Mouse (Mus musculus) forebrain, embryonic 13.5 days (tissue): Measurements from ENCODE around the gene Ric8b. TPM values are rescaled to one million over a fixed set of nuclear protein-coding genes. Genes with fewer than 3 reads are reported as not detected.

Source experiments
- ATAC-seq: fragments of 200-750 bp; cut with Nextera tagmentation; 2 replicates; pipeline ENCODE4 v1.8.0; 2017
- H3K27ac ChIP-seq: fragments of 300-500 bp; sonication (generic); 2 replicates; pipeline ENCODE4 v1.5.1; 2015; ENCODE audit warnings: inconsistent platforms, mild to moderate bottlenecking, moderate library complexity
- H3K27me3 ChIP-seq: fragments of 300-500 bp; sonication (generic); 2 replicates; pipeline ENCODE4 v1.6.1; 2015; ENCODE audit warnings: mild to moderate bottlenecking, inconsistent platforms
- H3K36me3 ChIP-seq: fragments of 300-500 bp; sonication (generic); 2 replicates; pipeline ENCODE4 v1.6.1; 2015; ENCODE audit warnings: mild to moderate bottlenecking, inconsistent platforms; ENCODE audit not compliant: poor library complexity, severe bottlenecking
- H3K4me1 ChIP-seq: fragments of 300-500 bp; sonication (generic); 2 replicates; pipeline ENCODE4 v1.6.1; 2015; ENCODE audit warnings: inconsistent platforms
- H3K4me2 ChIP-seq: fragments of 300-500 bp; sonication (generic); 2 replicates; pipeline ENCODE4 v1.6.1; 2015; ENCODE audit warnings: inconsistent platforms, mild to moderate bottlenecking, moderate library complexity
- H3K4me3 ChIP-seq: fragments of 300-500 bp; sonication (generic); 2 replicates; pipeline ENCODE4 v1.5.1; 2015; ENCODE audit warnings: mild to moderate bottlenecking, inconsistent platforms
- H3K9ac ChIP-seq: fragments of 300-500 bp; sonication (generic); 2 replicates; pipeline ENCODE4 v1.6.1; 2015; ENCODE audit warnings: mild to moderate bottlenecking, inconsistent platforms
- H3K9me3 ChIP-seq: fragments of 300-500 bp; sonication (generic); replicated peaks from 2 replicates; pipeline ENCODE4 v1.6.1; 2016; ENCODE audit warnings: inconsistent platforms
- WGBS: fragments of 180-500 bp; shearing (Covaris S2); methylation state at CpG from one replicate; pipeline ENCODE4 v1.1.7; 2015; 5-methylcytosine and 5-hydroxymethylcytosine counted together
- polyA plus RNA-seq: library from polyadenylated mRNA; unstranded; fragments of >200 nt; fragmentation: Nextera tagmentation; extraction: Ambion mirVana; gene quantifications from 2 replicates; pipeline ENCODE4 v1.2.1, GENCODE M21; 2015

Gene Ric8b
- polyA plus RNA-seq, 1 experiment from 2014 or later: 34.2 TPM

GRCm38 (mm10) chr10:84896941-84897930 lies 20.2 kb upstream of the Ric8b start:
- no peak overlapping the region for H3K9ac ChIP-seq
- 71% methylated on average over 9 of the region's 9 CpGs for WGBS
- H3K4me1 ChIP-seq: no peaks in the 10 kb centered on the region
- no peaks in the 10 kb centered on the region for H3K27me3 ChIP-seq
- H3K9me3 ChIP-seq: no peaks in the 10 kb centered on the region
- no peak overlapping the region for H3K4me2 ChIP-seq
- H3K4me3 ChIP-seq: no peak overlapping the region
- peaks cover 46% of the 10 kb centered on the region for H3K36me3 ChIP-seq
- ATAC-seq: no peak
- no peak overlapping the region for H3K27ac ChIP-seq

GRCm38 (mm10) chr10:84898144-84898979 lies 19.1 kb upstream of the Ric8b start:
- ATAC-seq: no peak
- Histone ChIP-seq H3K9me3 (no peaks in the 10 kb centered on the region), H3K4me2 (no peak overlapping the region), H3K27ac (no peak overlapping the region), H3K27me3 (no peaks in the 10 kb centered on the region), H3K4me3 (no peak overlapping the region), H3K9ac (no peak overlapping the region), H3K4me1 (peaks cover 6% of the 10 kb centered on the region), H3K36me3 (peaks cover 46% of the 10 kb centered on the region)
- WGBS: 75% methylated on average over 3 of the region's 3 CpGs

GRCm38 (mm10) chr10:84901676-84902075 lies 15.7 kb upstream of the Ric8b start:
- Histone ChIP-seq H3K27me3 (no peaks in the 10 kb centered on the region), H3K4me3 (no peak overlapping the region), H3K4me2 (no peak overlapping the region), H3K27ac (no peak overlapping the region), H3K9ac (no peak overlapping the region), H3K4me1 (peaks cover 16% of the 10 kb centered on the region), H3K36me3 (peaks cover 27% of the 10 kb centered on the region; the same call in 1 of the 2 replicates), H3K9me3 (no peaks in the 10 kb centered on the region)
- WGBS: 80% methylated on average over 5 of the region's 5 CpGs
- ATAC-seq: no peak

GRCm38 (mm10) chr10:84902213-84902612 lies 15.2 kb upstream of the Ric8b start:
- Histone ChIP-seq H3K27ac (no peak overlapping the region), H3K36me3 (peaks cover 23% of the 10 kb centered on the region; the same call in 1 of the 2 replicates), H3K27me3 (no peaks in the 10 kb centered on the region), H3K4me2 (no peak overlapping the region), H3K4me1 (peaks cover 19% of the 10 kb centered on the region), H3K9me3 (no peaks in the 10 kb centered on the region), H3K4me3 (no peak overlapping the region), H3K9ac (no peak overlapping the region)
- ATAC-seq: no peak
- 96% methylated on average over 2 of the region's 2 CpGs for WGBS

GRCm38 (mm10) chr10:84903307-84903706 lies 14.1 kb upstream of the Ric8b start:
- peak; percentile 51; the same call in 1 of the 2 replicates for ATAC-seq
- Histone ChIP-seq H3K9me3 (no peaks in the 10 kb centered on the region), H3K36me3 (peaks cover 21% of the 10 kb centered on the region; the same call in 1 of the 2 replicates), H3K4me3 (no peak overlapping the region), H3K9ac (peak overlapping the region; percentile 30; the same call in 1 of the 2 replicates), H3K4me1 (peaks cover 25% of the 10 kb centered on the region), H3K27me3 (peaks cover 3% of the 10 kb centered on the region), H3K27ac (peak overlapping the region; percentile 28; the same call in 1 of the 2 replicates), H3K4me2 (peak overlapping the region; percentile 7; the same call in 1 of the 2 replicates)
- 36% methylated on average over 7 of the region's 7 CpGs for WGBS

GRCm38 (mm10) chr10:84903742-84904141 lies 13.7 kb upstream of the Ric8b start:
- Histone ChIP-seq H3K36me3 (peaks cover 21% of the 10 kb centered on the region; the same call in 1 of the 2 replicates), H3K9me3 (no peaks in the 10 kb centered on the region), H3K4me1 (peaks cover 25% of the 10 kb centered on the region), H3K27ac (peak overlapping the region; percentile 28; the same call in 1 of the 2 replicates), H3K9ac (peak overlapping the region; percentile 30; the same call in 1 of the 2 replicates), H3K4me2 (peak overlapping the region; percentile 7; the same call in 1 of the 2 replicates), H3K27me3 (peaks cover 3% of the 10 kb centered on the region), H3K4me3 (no peak overlapping the region)
- WGBS: 12% methylated on average over 5 of the region's 5 CpGs
- peak; percentile 48; the same call in 1 of the 2 replicates for ATAC-seq

- H3K4me1 ChIP-seq: peaks cover 53% of the 10 kb centered on the region
- peaks cover 8% of the 10 kb centered on the region; the same call in 1 of the 2 replicates for H3K36me3 ChIP-seq
- H3K9me3 ChIP-seq: no peaks in the 10 kb centered on the region
- H3K9ac ChIP-seq: no peak overlapping the region
- peaks cover 20% of the 10 kb centered on the region for H3K27me3 ChIP-seq
- no peak for ATAC-seq
- no peak overlapping the region for H3K4me3 ChIP-seq
- no peak overlapping the region for H3K4me2 ChIP-seq
- 74% methylated on average over 9 of the region's 9 CpGs for WGBS
- H3K27ac ChIP-seq: no peak overlapping the region
Observed at GRCm38 (mm10) chr10:84906895-84907294, 10.5 kb upstream of the Ric8b start.

- WGBS: 76% methylated on average over 3 of the region's 3 CpGs
- ATAC-seq: no peak
- no peak overlapping the region for H3K27ac ChIP-seq
- no peak overlapping the region for H3K4me2 ChIP-seq
- peaks cover 8% of the 10 kb centered on the region; the same call in 1 of the 2 replicates for H3K36me3 ChIP-seq
- H3K9me3 ChIP-seq: no peaks in the 10 kb centered on the region
- peaks cover 25% of the 10 kb centered on the region for H3K27me3 ChIP-seq
- no peak overlapping the region for H3K9ac ChIP-seq
- peaks cover 52% of the 10 kb centered on the region for H3K4me1 ChIP-seq
- H3K4me3 ChIP-seq: no peak overlapping the region
Observed at GRCm38 (mm10) chr10:84908006-84908405, 9.4 kb upstream of the Ric8b start.

- no peak overlapping the region for H3K4me2 ChIP-seq
- peaks cover 8% of the 10 kb centered on the region; the same call in 1 of the 2 replicates for H3K36me3 ChIP-seq
- H3K4me1 ChIP-seq: peaks cover 48% of the 10 kb centered on the region
- H3K4me3 ChIP-seq: no peak overlapping the region
- no peak for ATAC-seq
- H3K9me3 ChIP-seq: no peaks in the 10 kb centered on the region
- no peak overlapping the region for H3K27ac ChIP-seq
- WGBS: 86% methylated on average over 3 of the region's 3 CpGs
- no peak overlapping the region for H3K9ac ChIP-seq
- peaks cover 30% of the 10 kb centered on the region for H3K27me3 ChIP-seq
Observed at GRCm38 (mm10) chr10:84908471-84908870, 8.9 kb upstream of the Ric8b start.

GRCm38 (mm10) chr10:84909021-84909801 lies 8.2 kb upstream of the Ric8b start:
- H3K27me3 ChIP-seq: peaks cover 32% of the 10 kb centered on the region
- H3K9ac ChIP-seq: no peak overlapping the region
- no peak for ATAC-seq
- no peaks in the 10 kb centered on the region for H3K9me3 ChIP-seq
- no peak overlapping the region for H3K4me2 ChIP-seq
- H3K27ac ChIP-seq: no peak overlapping the region
- WGBS: 58% methylated on average over 17 of the region's 17 CpGs
- H3K36me3 ChIP-seq: peaks cover 8% of the 10 kb centered on the region; the same call in 1 of the 2 replicates
- no peak overlapping the region for H3K4me3 ChIP-seq
- peaks cover 40% of the 10 kb centered on the region for H3K4me1 ChIP-seq

- H3K4me2 ChIP-seq: no peak overlapping the region
- H3K36me3 ChIP-seq: no peaks in the 10 kb centered on the region
- ATAC-seq: no peak
- no peaks in the 10 kb centered on the region for H3K9me3 ChIP-seq
- H3K4me1 ChIP-seq: peaks cover 39% of the 10 kb centered on the region
- H3K27me3 ChIP-seq: peaks cover 36% of the 10 kb centered on the region
- no peak overlapping the region for H3K9ac ChIP-seq
- WGBS: 8% methylated on average over 7 of the region's 7 CpGs
- no peak overlapping the region for H3K27ac ChIP-seq
- H3K4me3 ChIP-seq: no peak overlapping the region
Observed at GRCm38 (mm10) chr10:84910194-84910593, 7.2 kb upstream of the Ric8b start.
